Mouse (Mus musculus): ENCODE measurements around the gene Tbx21.

The Tbx21 gene

DNA sequence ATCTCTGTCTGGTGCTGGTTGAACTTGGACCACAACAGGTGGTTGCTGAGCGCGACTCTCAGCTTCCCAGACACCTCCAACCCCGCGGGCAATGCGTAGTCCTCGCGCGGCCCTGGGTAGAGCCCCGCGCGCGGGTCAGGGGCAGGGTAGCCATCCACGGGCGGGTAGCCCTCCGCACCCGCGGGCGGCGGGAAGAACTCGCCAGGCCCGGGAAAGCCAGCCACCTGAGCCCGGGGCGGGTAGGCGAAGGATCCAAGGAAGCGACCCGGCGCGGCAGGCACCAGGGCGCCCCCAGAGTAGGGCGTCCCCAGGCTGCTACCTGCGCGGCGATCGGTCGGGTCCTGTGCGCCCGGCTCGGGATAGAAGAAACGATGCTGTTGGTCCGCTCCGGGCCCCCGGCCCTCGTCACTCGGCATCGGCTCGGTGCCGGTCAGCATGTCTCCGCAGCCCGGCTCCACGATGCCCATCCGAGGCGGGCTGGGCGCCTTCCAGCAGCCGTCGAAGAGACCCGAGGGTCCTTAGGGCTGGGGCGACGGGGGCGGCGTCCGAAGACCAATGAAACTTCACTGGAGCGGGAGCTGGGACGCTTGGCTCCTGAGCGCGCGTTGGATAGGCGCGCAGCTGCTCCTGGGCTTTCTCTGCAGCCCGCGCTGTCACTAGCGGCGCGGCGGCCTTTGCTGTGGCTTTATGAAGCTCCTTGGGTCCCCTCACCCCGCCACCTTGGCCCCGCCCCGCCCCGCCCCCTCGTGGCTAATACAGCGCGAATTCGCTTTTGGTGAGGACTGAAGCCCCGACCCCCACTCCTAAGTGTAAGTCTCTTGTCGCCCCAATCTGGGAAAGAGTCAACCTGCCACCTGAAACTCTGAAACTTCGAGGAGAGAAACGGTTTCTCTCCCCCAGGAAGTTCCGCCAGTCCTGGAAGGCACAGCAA, at the start of gene Tbx21:
Gene Tbx21, minus strand, starts transcription at position 661 of the 931 bp plus-strand sequence.
- peak; percentile 39 for DNase-seq (ENCODE audit: low read depth, low spot score)
- H3K27me3 ChIP-seq (ENCODE audit: control insufficient read depth, insufficient read depth, low read length, poor library complexity, severe bottlenecking): no peaks in the 10 kb centered on the region

DNA sequence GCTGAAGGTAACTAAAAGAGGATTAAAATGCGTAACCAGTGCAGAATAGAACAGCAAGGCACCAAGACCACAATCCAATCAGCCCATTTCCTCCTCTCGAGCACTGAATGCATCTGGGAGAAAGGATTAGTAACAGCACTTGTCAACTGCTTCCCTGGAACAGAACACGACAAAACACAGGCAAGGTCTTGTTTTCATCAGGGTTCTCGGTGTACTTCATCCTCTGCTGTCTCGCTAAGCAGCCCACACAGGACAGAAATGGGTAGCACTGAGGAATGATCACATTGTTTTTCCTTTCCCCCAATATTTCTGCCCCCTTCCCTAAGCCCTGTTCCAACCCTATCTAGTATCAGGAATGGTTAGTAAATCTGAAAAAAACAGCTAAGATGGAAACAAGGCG, 45.2 kb upstream of the Tbx21 start:
- no peak for DNase-seq (ENCODE audit: low read depth, low spot score)
- Histone ChIP-seq H3K27me3 (ENCODE audit: control insufficient read depth, insufficient read depth, low read length, poor library complexity, severe bottlenecking) (no peaks in the 10 kb centered on the region), H3K36me3 (ENCODE audit: control insufficient read depth, insufficient read depth, low read length, poor library complexity, severe bottlenecking) (peaks cover 14% of the 10 kb centered on the region)

More for the DNA sequence above, at the start of gene Tbx21:
- H3K36me3 ChIP-seq (ENCODE audit: control insufficient read depth, insufficient read depth, low read length, poor library complexity, severe bottlenecking): no peaks in the 10 kb centered on the region

- DNase-seq (ENCODE audit: low read depth, low spot score): no peak
- Histone ChIP-seq H3K27me3 (ENCODE audit: control insufficient read depth, insufficient read depth, low read length, poor library complexity, severe bottlenecking) (no peaks in the 10 kb centered on the region), H3K36me3 (ENCODE audit: control insufficient read depth, insufficient read depth, low read length, poor library complexity, severe bottlenecking) (peaks cover 1% of the 10 kb centered on the region; the same call in 1 of the 2 replicates)
Measured at GRCm38 (mm10) chr11:97156999-97157398, 41.9 kb upstream of the Tbx21 start.

DNA sequence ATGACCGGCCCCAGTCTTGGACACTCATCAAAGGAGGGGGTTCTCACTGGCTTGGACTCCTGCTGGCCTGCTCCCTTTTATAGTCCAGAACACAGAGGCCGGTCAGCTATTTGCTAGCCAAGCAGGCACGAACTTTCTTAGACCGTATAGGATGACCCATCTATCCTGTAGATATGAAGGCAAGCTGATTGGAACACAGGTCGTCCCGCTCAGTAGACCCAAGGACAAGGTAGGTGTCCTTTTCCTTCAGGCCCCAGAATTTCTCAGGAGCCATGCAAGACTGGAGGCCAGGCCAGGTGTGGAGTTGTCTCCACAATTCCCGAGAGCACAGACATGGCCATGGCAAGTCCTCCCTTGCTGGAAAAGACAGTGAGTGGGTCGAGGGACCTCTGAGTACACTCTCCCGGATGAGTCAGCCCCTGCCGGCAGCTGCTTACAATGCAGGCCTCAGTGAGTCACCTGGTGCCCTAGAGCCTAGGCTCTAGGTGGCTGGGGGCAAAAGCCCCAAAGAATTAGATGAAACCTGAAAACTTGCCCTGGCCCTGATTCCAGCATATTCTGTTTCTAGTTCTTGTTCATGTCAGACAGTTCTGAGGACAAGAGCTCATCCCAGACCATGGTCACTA, 37.6 kb upstream of the Tbx21 start:
- Histone ChIP-seq H3K36me3 (ENCODE audit: control insufficient read depth, insufficient read depth, low read length, poor library complexity, severe bottlenecking) (no peaks in the 10 kb centered on the region), H3K27me3 (ENCODE audit: control insufficient read depth, insufficient read depth, low read length, poor library complexity, severe bottlenecking) (peaks cover 3% of the 10 kb centered on the region; the same call in 1 of the 2 replicates)
- DNase-seq (ENCODE audit: low read depth, low spot score): peak; percentile 41

DNA sequence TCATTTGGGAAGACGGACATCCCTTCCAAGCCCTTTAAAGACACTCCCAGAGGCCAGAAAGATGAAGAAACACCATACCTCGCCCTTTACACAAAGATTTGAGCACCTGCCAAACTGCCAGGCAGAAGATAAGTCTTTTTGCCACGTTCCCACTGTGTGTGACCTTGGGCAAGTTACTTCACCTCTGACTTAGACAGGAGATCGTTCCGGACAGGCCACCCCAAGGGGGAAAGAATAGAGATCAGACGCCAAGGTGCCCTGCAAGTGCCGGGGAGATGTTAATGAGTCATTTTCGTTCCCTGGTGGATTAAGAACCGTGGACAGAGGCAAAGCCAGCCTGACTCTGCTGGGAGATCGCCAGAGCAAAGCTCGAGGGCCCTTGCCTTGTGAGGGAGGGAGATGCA, 36.9 kb upstream of the Tbx21 start:
- DNase-seq (ENCODE audit: low read depth, low spot score): no peak
- H3K36me3 ChIP-seq (ENCODE audit: control insufficient read depth, insufficient read depth, low read length, poor library complexity, severe bottlenecking): no peaks in the 10 kb centered on the region
- peaks cover 3% of the 10 kb centered on the region; the same call in 1 of the 2 replicates for H3K27me3 ChIP-seq (ENCODE audit: control insufficient read depth, insufficient read depth, low read length, poor library complexity, severe bottlenecking)

DNA sequence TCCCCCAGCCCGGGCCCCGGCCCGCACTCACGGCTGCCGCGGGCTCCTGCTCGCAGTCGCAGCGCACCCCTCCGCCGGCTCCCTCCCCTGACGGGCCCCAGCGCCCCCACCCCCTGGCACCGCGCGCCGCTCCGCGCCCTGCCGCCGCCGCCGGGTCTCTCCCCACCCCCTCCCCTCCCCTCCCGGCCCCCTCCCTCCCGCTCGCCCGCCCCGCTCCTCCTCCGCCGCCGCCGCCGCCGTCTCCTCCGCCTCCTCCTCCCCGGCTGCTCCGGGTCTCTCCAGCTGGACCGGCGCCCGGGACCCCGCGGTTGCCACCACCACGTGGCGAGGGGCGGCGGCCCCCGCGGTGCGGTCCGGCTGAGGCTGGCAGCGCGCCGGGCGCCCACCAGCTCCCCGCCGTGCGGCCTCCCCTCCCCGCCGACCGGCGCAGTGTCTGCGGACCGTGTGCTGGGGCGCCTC, 36.2 kb upstream of the Tbx21 start, which contains the start of gene Tbkbp1:
Gene Tbkbp1, minus strand, starts transcription at position 153 of the 459 bp plus-strand sequence.
- no peak for DNase-seq (ENCODE audit: low read depth, low spot score)
- Histone ChIP-seq H3K27me3 (ENCODE audit: control insufficient read depth, insufficient read depth, low read length, poor library complexity, severe bottlenecking) (peaks cover 3% of the 10 kb centered on the region; the same call in 1 of the 2 replicates), H3K36me3 (ENCODE audit: control insufficient read depth, insufficient read depth, low read length, poor library complexity, severe bottlenecking) (no peaks in the 10 kb centered on the region)

GRCm38 (mm10) chr11:97150411-97151330, 35.5 kb upstream of the Tbx21 start:
- peak; percentile 44 for DNase-seq (ENCODE audit: low read depth, low spot score)
- H3K27me3 ChIP-seq (ENCODE audit: control insufficient read depth, insufficient read depth, low read length, poor library complexity, severe bottlenecking): peaks cover 3% of the 10 kb centered on the region; the same call in 1 of the 2 replicates
- no peaks in the 10 kb centered on the region for H3K36me3 ChIP-seq (ENCODE audit: control insufficient read depth, insufficient read depth, low read length, poor library complexity, severe bottlenecking)

- no peak for DNase-seq (ENCODE audit: low read depth, low spot score)
- Histone ChIP-seq H3K27me3 (ENCODE audit: control insufficient read depth, insufficient read depth, low read length, poor library complexity, severe bottlenecking) (peaks cover 3% of the 10 kb centered on the region; the same call in 1 of the 2 replicates), H3K36me3 (ENCODE audit: control insufficient read depth, insufficient read depth, low read length, poor library complexity, severe bottlenecking) (no peaks in the 10 kb centered on the region)
Measured at GRCm38 (mm10) chr11:97149995-97150410, 34.9 kb upstream of the Tbx21 start.

GRCm38 (mm10) chr11:97149026-97149425, 33.9 kb upstream of the Tbx21 start:
- Histone ChIP-seq H3K27me3 (ENCODE audit: control insufficient read depth, insufficient read depth, low read length, poor library complexity, severe bottlenecking) (peaks cover 3% of the 10 kb centered on the region; the same call in 1 of the 2 replicates), H3K36me3 (ENCODE audit: control insufficient read depth, insufficient read depth, low read length, poor library complexity, severe bottlenecking) (no peaks in the 10 kb centered on the region)
- DNase-seq (ENCODE audit: low read depth, low spot score): no peak

- no peaks in the 10 kb centered on the region for H3K36me3 ChIP-seq (ENCODE audit: control insufficient read depth, insufficient read depth, low read length, poor library complexity, severe bottlenecking)
- no peak for DNase-seq (ENCODE audit: low read depth, low spot score)
- H3K27me3 ChIP-seq (ENCODE audit: control insufficient read depth, insufficient read depth, low read length, poor library complexity, severe bottlenecking): peaks cover 3% of the 10 kb centered on the region; the same call in 1 of the 2 replicates
Measured at GRCm38 (mm10) chr11:97148591-97148990, 33.5 kb upstream of the Tbx21 start.

GRCm38 (mm10) chr11:97147333-97147732, 32.2 kb upstream of the Tbx21 start:
- Histone ChIP-seq H3K27me3 (ENCODE audit: control insufficient read depth, insufficient read depth, low read length, poor library complexity, severe bottlenecking) (peaks cover 3% of the 10 kb centered on the region; the same call in 1 of the 2 replicates), H3K36me3 (ENCODE audit: control insufficient read depth, insufficient read depth, low read length, poor library complexity, severe bottlenecking) (no peaks in the 10 kb centered on the region)
- DNase-seq (ENCODE audit: low read depth, low spot score): no peak

GRCm38 (mm10) chr11:97146724-97147123, 31.6 kb upstream of the Tbx21 start:
- H3K36me3 ChIP-seq (ENCODE audit: control insufficient read depth, insufficient read depth, low read length, poor library complexity, severe bottlenecking): no peaks in the 10 kb centered on the region
- peak; percentile 83 for DNase-seq (ENCODE audit: low read depth, low spot score)

GRCm38 (mm10) chr11:97145951-97146350, 30.8 kb upstream of the Tbx21 start:
- H3K27me3 ChIP-seq (ENCODE audit: control insufficient read depth, insufficient read depth, low read length, poor library complexity, severe bottlenecking): no peaks in the 10 kb centered on the region; the same call in 1 of the 2 replicates
- H3K36me3 ChIP-seq (ENCODE audit: control insufficient read depth, insufficient read depth, low read length, poor library complexity, severe bottlenecking): no peaks in the 10 kb centered on the region
- no peak for DNase-seq (ENCODE audit: low read depth, low spot score)

More at GRCm38 (mm10) chr11:97146724-97147123, 31.6 kb upstream of the Tbx21 start:
- H3K27me3 ChIP-seq (ENCODE audit: control insufficient read depth, insufficient read depth, low read length, poor library complexity, severe bottlenecking): peaks cover 3% of the 10 kb centered on the region; the same call in 1 of the 2 replicates

GRCm38 (mm10) chr11:97145320-97145719, 30.2 kb upstream of the Tbx21 start:
- H3K36me3 ChIP-seq (ENCODE audit: control insufficient read depth, insufficient read depth, low read length, poor library complexity, severe bottlenecking): no peaks in the 10 kb centered on the region
- no peaks in the 10 kb centered on the region for H3K27me3 ChIP-seq (ENCODE audit: control insufficient read depth, insufficient read depth, low read length, poor library complexity, severe bottlenecking)
- DNase-seq (ENCODE audit: low read depth, low spot score): no peak

All from splenic B cell, adult 2 months (primary cell).